In genomic region chr3:6876265-6876664, GRCm38 (mm10) we compare ENCODE assay signal across 35 mouse cellular contexts.
"Had no signal": no experiment of that assay in that cellular context is flagged by ENCODE, and none has a peak within 500 bp of the region (broad histone marks: within the 10 kb centered on the region; RNA-seq: fewer than 3 reads in every experiment).

No protein-coding gene starts in this region.

- H3K4me1 ChIP-seq: heart, embryonic 12.5 days; heart, embryonic 13.5 days; heart, embryonic 15.5 days; hindbrain, embryonic 10.5 days; hindbrain, embryonic 12.5 days; hindbrain, embryonic 13.5 days; hindbrain, embryonic 15.5 days; intestine, embryonic 15.5 days; kidney, embryonic 15.5 days had no signal

- H3K9ac ChIP-seq: heart, embryonic 12.5 days; heart, embryonic 13.5 days; heart, embryonic 15.5 days; hindbrain, embryonic 12.5 days; hindbrain, embryonic 13.5 days; hindbrain, embryonic 14.5 days; hindbrain, embryonic 15.5 days; intestine, embryonic 15.5 days; kidney, embryonic 15.5 days had no signal

- H3K27me3 ChIP-seq: heart, embryonic 12.5 days; heart, embryonic 13.5 days; heart, embryonic 15.5 days; hindbrain, embryonic 12.5 days; hindbrain, embryonic 13.5 days; hindbrain, embryonic 15.5 days; intestine, embryonic 15.5 days; kidney, embryonic 15.5 days had no signal

- H3K36me3 ChIP-seq: heart, embryonic 12.5 days; heart, embryonic 13.5 days; heart, embryonic 15.5 days; hindbrain, embryonic 10.5 days; hindbrain, embryonic 12.5 days; hindbrain, embryonic 13.5 days; hindbrain, embryonic 15.5 days; intestine, embryonic 15.5 days; kidney, embryonic 15.5 days had no signal

- DNase-seq: heart, postnatal 10 days; heart, postnatal 14 days; heart, postnatal 36 days; heart, postnatal 4 days; kidney, adult 11 months; kidney, adult 18-20 months; kidney, adult 2 months; kidney, adult 8-10 months; kidney, adult 9 months; kidney, postnatal 10 days; kidney, postnatal 14 days; kidney, postnatal 25 days; kidney, postnatal 36 days; kidney, postnatal 4 days; layer of hippocampus, adult 9-11 months; layer of hippocampus, postnatal 36 days had no signal

- ATAC-seq: hindbrain, embryonic 16.5 days; hindbrain, postnatal 0 days; inflammation-experienced regulatory T-cells, adult 6 months; intestine, embryonic 15.5 days; intestine, embryonic 16.5 days; intestine, postnatal 0 days had no signal

- H3K9me3 ChIP-seq: heart, embryonic 12.5 days; heart, embryonic 13.5 days; heart, embryonic 15.5 days; hindbrain, embryonic 10.5 days; hindbrain, embryonic 12.5 days; hindbrain, embryonic 13.5 days; hindbrain, embryonic 15.5 days; intestine, embryonic 15.5 days; kidney, embryonic 15.5 days had no signal

- H3K27ac ChIP-seq: heart, embryonic 13.5 days; heart, embryonic 15.5 days; hindbrain, embryonic 10.5 days; hindbrain, embryonic 12.5 days; hindbrain, embryonic 13.5 days; hindbrain, embryonic 14.5 days; hindbrain, embryonic 15.5 days; hindbrain, postnatal 0 days; intestine, embryonic 15.5 days; kidney, embryonic 15.5 days; kidney, postnatal 0 days; layer of hippocampus, adult 2 months; left cerebral cortex, adult 2 months had no signal

- H3K4me2 ChIP-seq: heart, embryonic 11.5 days; heart, embryonic 12.5 days; heart, embryonic 13.5 days; heart, embryonic 15.5 days; hindbrain, embryonic 12.5 days; hindbrain, embryonic 13.5 days; hindbrain, embryonic 14.5 days; hindbrain, embryonic 15.5 days; intestine, embryonic 15.5 days; kidney, embryonic 15.5 days had no signal

- H3K4me3 ChIP-seq: heart, embryonic 12.5 days; heart, embryonic 13.5 days; heart, embryonic 15.5 days; hindbrain, embryonic 10.5 days; hindbrain, embryonic 12.5 days; hindbrain, embryonic 13.5 days; hindbrain, embryonic 15.5 days; intestine, embryonic 15.5 days; kidney, embryonic 15.5 days; layer of hippocampus, adult 2 months; left cerebral cortex, adult 2 months had no signal
